Mouse (Mus musculus) intestine, embryonic 14.5 days (tissue): ENCODE measurements around the gene Trpv1. TPM values are rescaled to one million over a fixed set of nuclear protein-coding genes. Genes with fewer than 3 reads are reported as not detected.
A peak's percentile ranks its signal among the peaks of the same experiment; 100 is the strongest.

Experiments
- ATAC-seq: fragments of 200-750 bp; cut with Nextera tagmentation; replicated peaks from 2 replicates; pipeline ENCODE4 v1.8.0; 2017; ENCODE audit warnings: low read depth, moderate number of reproducible peaks, moderate TSS enrichment, moderate library complexity; ENCODE audit not compliant: low FRiP score, low TSS enrichment
- DNase-seq: peaks from one replicate; pipeline ENCODE4 v3.0.0-alpha.2; 2018; ENCODE audit warnings: low spot score
- H3K27ac ChIP-seq: fragments of 300-500 bp; sonication (generic); 2 replicates; pipeline ENCODE4 v1.5.1; 2014; ENCODE audit warnings: low read depth, mild to moderate bottlenecking, control low read depth
- H3K27me3 ChIP-seq: fragments of 300-500 bp; sonication (generic); replicated peaks from 2 replicates; pipeline ENCODE4 v1.6.1; 2014; ENCODE audit warnings: low read length, control low read depth; ENCODE audit not compliant: control insufficient read depth, insufficient read depth
- H3K36me3 ChIP-seq: fragments of 300-500 bp; sonication (generic); 2 replicates; pipeline ENCODE4 v1.6.1; 2014; ENCODE audit warnings: low read length, control low read depth; ENCODE audit not compliant: control insufficient read depth, insufficient read depth
- H3K4me1 ChIP-seq: fragments of 300-500 bp; sonication (generic); replicated peaks from 2 replicates; pipeline ENCODE4 v1.6.1; 2014; ENCODE audit warnings: low read length, control low read depth, mixed read lengths; ENCODE audit not compliant: control insufficient read depth, insufficient read depth
- H3K4me2 ChIP-seq: fragments of 300-500 bp; sonication (generic); 2 replicates; pipeline ENCODE4 v1.6.1; 2014; ENCODE audit warnings: low read length
- H3K4me3 ChIP-seq: fragments of 300-500 bp; sonication (generic); 2 replicates; pipeline ENCODE4 v1.5.1; 2014; ENCODE audit warnings: low read depth, low read length, control low read depth, mixed read lengths
- H3K9ac ChIP-seq: fragments of 300-500 bp; sonication (generic); 2 replicates; pipeline ENCODE4 v1.6.1; 2014; ENCODE audit warnings: mild to moderate bottlenecking, low read length
- H3K9me3 ChIP-seq: fragments of 300-500 bp; sonication (generic); 2 replicates; pipeline ENCODE4 v1.6.1; 2016; ENCODE audit warnings: low read length, control low read depth; ENCODE audit not compliant: control insufficient read depth
- WGBS: fragments of 180-500 bp; shearing (Covaris S2); extraction: QIAGEN DNeasy Blood & Tissue Kit; methylation state at CpG from one replicate; pipeline ENCODE4 v1.1.7; 2014; 5-methylcytosine and 5-hydroxymethylcytosine counted together
- polyA plus RNA-seq: library from polyadenylated mRNA; unstranded; fragments of >200 nt; fragmentation: Nextera tagmentation; extraction: Ambion mirVana; gene quantifications from 2 replicates; pipeline ENCODE4 v1.2.1, GENCODE M21; 2014

The Trpv1 gene
- polyA plus RNA-seq, result 0.07 TPM in 1 of 2 replicates, not detected in the other

GRCm38 (mm10) chr11:73233992-73234391 is at the start of gene Trpv1:
Gene Trpv1 (plus strand): TSS chr11:73234292.
- H3K9me3 ChIP-seq, result no peaks in the 10 kb centered on the region
- H3K27me3 ChIP-seq, result no peaks in the 10 kb centered on the region
- H3K4me1 ChIP-seq, result no peaks in the 10 kb centered on the region; the same call in 1 of the 2 replicates
- H3K27ac ChIP-seq, result no peak within 1 kb of the TSS
- H3K4me3 ChIP-seq, result no peak within 1 kb of the TSS
- no peak within 1 kb of the TSS for H3K4me2 ChIP-seq
- WGBS, result 83% methylated on average over 5 of the region's 5 CpGs
- ATAC-seq (no peak), DNase-seq (no peak)
- H3K36me3 ChIP-seq, result no peaks in the 10 kb centered on the region
- H3K9ac ChIP-seq, result no peak within 1 kb of the TSS

DNA sequence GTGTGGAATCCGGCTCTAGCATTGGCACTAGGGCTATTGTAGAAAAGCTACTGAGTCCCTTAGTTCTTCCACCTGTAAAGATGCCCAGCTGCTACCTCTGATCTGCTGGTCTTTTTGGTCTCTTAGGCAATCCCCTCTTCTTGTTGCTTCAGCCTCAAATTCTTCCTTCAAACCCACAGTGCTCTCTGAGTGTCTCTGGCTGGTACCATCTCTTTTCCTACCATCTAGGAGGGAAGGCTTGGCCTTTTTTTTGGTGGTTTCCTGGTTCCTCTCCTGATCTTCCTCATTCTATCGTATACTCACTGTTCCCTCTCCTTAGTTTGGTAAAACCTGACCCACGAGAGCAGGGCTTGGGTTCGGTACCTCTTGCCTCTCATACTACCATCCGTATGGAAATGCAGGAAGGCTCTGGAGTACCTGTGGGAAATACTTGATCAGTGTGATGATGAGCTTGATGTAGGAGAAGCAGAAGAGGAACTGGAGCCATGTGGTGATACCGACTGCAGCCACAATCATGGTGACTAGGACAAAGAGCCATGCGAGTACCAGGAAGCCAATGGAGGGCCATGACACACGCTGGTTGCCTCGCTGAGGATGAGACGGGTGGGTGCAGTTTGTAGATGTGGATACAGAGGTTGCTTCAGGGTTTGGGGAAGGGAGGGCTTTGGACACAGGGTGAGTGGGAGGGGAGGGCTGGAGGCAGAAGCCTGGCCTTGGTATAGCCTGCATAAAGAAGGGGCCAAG is 48.0 kb upstream of the Trpv1 start:
- 92% methylated on average over 10 of the region's 10 CpGs for WGBS
- H3K4me2 ChIP-seq, result no peak overlapping the region
- H3K4me1 ChIP-seq, result no peaks in the 10 kb centered on the region
- H3K36me3 ChIP-seq, result peaks cover 63% of the 10 kb centered on the region
- no peaks in the 10 kb centered on the region for H3K27me3 ChIP-seq
- no peak for DNase-seq
- no peak overlapping the region for H3K9ac ChIP-seq
- ATAC-seq, result no peak
- H3K27ac ChIP-seq, result no peak overlapping the region
- H3K9me3 ChIP-seq, result no peaks in the 10 kb centered on the region
- no peak overlapping the region for H3K4me3 ChIP-seq

GRCm38 (mm10) chr11:73187231-73187630 is 46.9 kb upstream of the Trpv1 start:
- WGBS, result 84% methylated on average over 6 of the region's 6 CpGs
- no peak overlapping the region for H3K4me2 ChIP-seq
- no peak overlapping the region for H3K27ac ChIP-seq
- ATAC-seq (no peak), DNase-seq (no peak)
- no peak overlapping the region for H3K4me3 ChIP-seq
- no peaks in the 10 kb centered on the region for H3K4me1 ChIP-seq
- no peaks in the 10 kb centered on the region for H3K27me3 ChIP-seq
- peaks cover 68% of the 10 kb centered on the region for H3K36me3 ChIP-seq
- H3K9me3 ChIP-seq, result no peaks in the 10 kb centered on the region
- no peak overlapping the region for H3K9ac ChIP-seq

- 73% methylated on average over 6 of the region's 6 CpGs for WGBS
- H3K4me2 ChIP-seq, result no peak overlapping the region
- no peaks in the 10 kb centered on the region for H3K9me3 ChIP-seq
- no peak for ATAC-seq
- H3K4me1 ChIP-seq, result peaks cover under 1% of the 10 kb centered on the region; the same call in 1 of the 2 replicates
- peaks cover 25% of the 10 kb centered on the region for H3K36me3 ChIP-seq
- no peak overlapping the region for H3K4me3 ChIP-seq
- no peak for DNase-seq
- H3K9ac ChIP-seq, result no peak overlapping the region
- H3K27ac ChIP-seq, result no peak overlapping the region
- no peaks in the 10 kb centered on the region for H3K27me3 ChIP-seq
Measured at GRCm38 (mm10) chr11:73193047-73193446, 41.0 kb upstream of the Trpv1 start.

DNA sequence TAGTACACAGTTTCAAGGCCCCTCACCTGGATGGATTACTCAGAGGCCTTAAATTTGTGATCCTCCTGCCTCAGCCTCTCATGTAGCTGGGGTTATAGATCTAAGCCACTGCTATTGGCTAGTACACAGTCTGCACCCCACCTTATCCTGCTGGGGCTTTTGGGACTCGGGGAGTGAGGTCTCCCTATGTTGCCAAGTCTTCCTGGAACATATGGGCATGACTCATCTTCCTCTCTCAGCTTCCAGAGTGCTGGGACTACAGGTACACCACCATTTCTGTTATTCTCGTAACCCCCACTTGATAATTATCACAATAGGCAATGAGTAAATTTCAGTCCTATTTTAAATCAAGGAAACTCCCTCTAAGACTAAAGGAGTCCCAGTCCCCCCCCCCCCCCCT is 39.6 kb upstream of the Trpv1 start:
- H3K27ac ChIP-seq, result no peak overlapping the region
- no peak for ATAC-seq
- peaks cover 25% of the 10 kb centered on the region for H3K36me3 ChIP-seq
- no peaks in the 10 kb centered on the region for H3K9me3 ChIP-seq
- no peak overlapping the region for H3K9ac ChIP-seq
- H3K4me2 ChIP-seq, result no peak overlapping the region
- H3K27me3 ChIP-seq, result no peaks in the 10 kb centered on the region
- no peak overlapping the region for H3K4me3 ChIP-seq
- WGBS, result 72% methylated on average over 2 of the region's 2 CpGs
- no peak for DNase-seq
- peaks cover 6% of the 10 kb centered on the region; the same call in 1 of the 2 replicates for H3K4me1 ChIP-seq

DNA sequence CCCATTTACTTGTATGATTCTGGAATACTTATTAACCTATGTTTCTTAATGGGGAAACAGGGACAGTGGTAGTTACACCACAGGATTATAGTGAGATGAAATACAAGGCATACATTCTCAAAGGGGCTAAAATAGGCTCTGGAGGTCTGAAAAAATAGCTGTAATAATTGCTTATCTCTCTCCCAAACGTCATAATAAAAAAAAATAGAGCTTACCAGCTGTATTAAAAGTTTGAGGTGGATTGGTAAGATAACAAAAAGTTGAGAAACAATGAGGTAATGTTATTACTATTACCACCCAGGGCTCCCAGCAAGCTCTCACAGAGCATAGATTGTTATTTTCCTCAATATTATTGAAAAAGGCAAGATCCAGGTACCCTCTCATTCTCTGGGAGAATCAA is 35.9 kb upstream of the Trpv1 start:
- peak overlapping the region; percentile 96 for H3K4me2 ChIP-seq
- H3K27me3 ChIP-seq, result no peaks in the 10 kb centered on the region
- ATAC-seq (no peak), DNase-seq (no peak)
- 9% methylated on average over 1 of the region's 1 CpGs for WGBS
- H3K27ac ChIP-seq, result no peak overlapping the region
- no peaks in the 10 kb centered on the region for H3K9me3 ChIP-seq
- peak overlapping the region; percentile 53 for H3K9ac ChIP-seq
- peaks cover 6% of the 10 kb centered on the region; the same call in 1 of the 2 replicates for H3K4me1 ChIP-seq
- H3K4me3 ChIP-seq, result peak overlapping the region; percentile 72
- peaks cover 4% of the 10 kb centered on the region; the same call in 1 of the 2 replicates for H3K36me3 ChIP-seq

DNA sequence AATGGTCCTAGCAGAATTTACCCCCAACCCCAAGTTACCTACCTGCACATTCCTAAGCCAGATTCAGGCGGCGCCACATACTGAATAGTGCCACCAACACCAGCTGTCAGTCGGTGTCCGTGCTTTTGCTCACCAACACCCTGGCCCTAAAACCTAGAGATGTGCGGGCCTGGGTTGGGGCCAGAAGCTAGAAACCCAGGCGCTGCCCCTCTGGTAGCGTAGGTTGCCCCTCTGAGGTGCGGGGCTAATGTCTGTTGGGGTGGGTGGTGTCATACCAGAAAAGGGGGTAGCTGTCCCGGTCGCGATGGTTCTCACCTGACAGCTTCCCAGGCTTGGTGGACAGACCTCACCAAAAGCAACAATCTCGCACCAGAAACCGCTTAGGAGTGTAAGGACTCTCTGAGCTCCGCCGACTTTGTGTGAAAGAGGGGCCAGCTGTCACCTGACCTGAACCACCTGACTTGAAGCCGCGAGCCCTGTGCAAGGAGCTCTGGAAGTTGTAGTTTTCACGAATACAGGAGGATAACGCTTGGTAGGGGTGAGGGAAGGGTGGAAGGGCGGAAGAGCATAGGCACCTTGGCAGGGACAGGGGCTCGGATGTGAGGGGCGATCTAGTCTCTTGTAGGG is 35.4 kb upstream of the Trpv1 start, which contains the start of gene Ctns:
Ctns (minus strand) TSS at position 440 of the 627 bp plus-strand sequence.
- WGBS, result 1% methylated on average over 22 of the region's 22 CpGs
- H3K9me3 ChIP-seq, result no peaks in the 10 kb centered on the region
- H3K27ac ChIP-seq, result no peak within 1 kb of the TSS
- peak within 1 kb of the TSS; percentile 72 for H3K4me3 ChIP-seq
- no peaks in the 10 kb centered on the region for H3K27me3 ChIP-seq
- peak within 1 kb of the TSS; percentile 96 for H3K4me2 ChIP-seq
- H3K4me1 ChIP-seq, result peaks cover 6% of the 10 kb centered on the region; the same call in 1 of the 2 replicates
- peaks cover 4% of the 10 kb centered on the region; the same call in 1 of the 2 replicates for H3K36me3 ChIP-seq
- peak within 1 kb of the TSS; percentile 53 for H3K9ac ChIP-seq
- DNase-seq (no peak), ATAC-seq (peak; percentile 97)

- peak within 1 kb of the TSS; percentile 72 for H3K4me3 ChIP-seq
- H3K9ac ChIP-seq, result peak within 1 kb of the TSS; percentile 53
- WGBS, result under 1% methylated on average over 32 of the region's 32 CpGs
- H3K4me1 ChIP-seq, result peaks cover 6% of the 10 kb centered on the region; the same call in 1 of the 2 replicates
- DNase-seq, result peak; percentile 93
- H3K36me3 ChIP-seq, result peaks cover 4% of the 10 kb centered on the region; the same call in 1 of the 2 replicates
- no peaks in the 10 kb centered on the region for H3K27me3 ChIP-seq
- H3K4me2 ChIP-seq, result peak within 1 kb of the TSS; percentile 96
- no peaks in the 10 kb centered on the region for H3K9me3 ChIP-seq
- ATAC-seq, result peak; percentile 98
- no peak within 1 kb of the TSS for H3K27ac ChIP-seq
Measured at GRCm38 (mm10) chr11:73199230-73199712, 34.8 kb upstream of the Trpv1 start, which contains the start of gene Shpk. Gene Shpk (plus strand): TSS chr11:73199460.
